Mouse (Mus musculus) heart, postnatal 0 days (tissue): ENCODE measurements around the gene N4bp2. TPM values are rescaled to one million over a fixed set of nuclear protein-coding genes. Genes with fewer than 3 reads are reported as not detected.

Experiments used
- ATAC-seq: fragments of 200-750 bp; cut with Nextera tagmentation; 2 replicates; pipeline ENCODE4 v1.8.0; 2017; ENCODE audit warnings: low read depth, moderate number of reproducible peaks, moderate library complexity; ENCODE audit not compliant: insufficient read depth
- DNase-seq: peaks from one replicate; pipeline ENCODE4 v3.0.0-alpha.2; 2016; ENCODE audit warnings: low spot score
- H3K27ac ChIP-seq: fragments of 300-500 bp; sonication (generic); 2 replicates; pipeline ENCODE4 v1.5.1; 2014; ENCODE audit warnings: low read depth, mild to moderate bottlenecking
- H3K27me3 ChIP-seq: fragments of 300-500 bp; sonication (generic); 2 replicates; pipeline ENCODE4 v1.6.1; 2014; ENCODE audit warnings: low read length, mixed read lengths; ENCODE audit not compliant: control insufficient read depth, insufficient read depth
- H3K36me3 ChIP-seq: fragments of 300-500 bp; sonication (generic); replicated peaks from 2 replicates; pipeline ENCODE4 v1.6.1; 2014; ENCODE audit warnings: low read length, mixed read lengths; ENCODE audit not compliant: control insufficient read depth, insufficient read depth
- H3K4me1 ChIP-seq: fragments of 300-500 bp; sonication (generic); 2 replicates; pipeline ENCODE4 v1.6.1; 2014; ENCODE audit warnings: antibody characterized with exemption; ENCODE audit not compliant: control insufficient read depth, insufficient read depth
- H3K4me2 ChIP-seq: fragments of 300-500 bp; sonication (generic); 2 replicates; pipeline ENCODE4 v1.6.1; 2014; ENCODE audit warnings: low read depth, mild to moderate bottlenecking, low read length, moderate library complexity
- H3K4me3 ChIP-seq: fragments of 300-500 bp; sonication (generic); 2 replicates; pipeline ENCODE4 v1.5.1; 2014; ENCODE audit warnings: low read depth, low read length
- H3K9ac ChIP-seq: fragments of 300-500 bp; sonication (generic); replicated peaks from 2 replicates; pipeline ENCODE4 v1.6.1; 2014; ENCODE audit warnings: low read depth, low read length, mixed read lengths
- H3K9me3 ChIP-seq: fragments of 300-500 bp; sonication (generic); replicated peaks from 2 replicates; pipeline ENCODE4 v1.6.1; 2016; ENCODE audit warnings: low read length; ENCODE audit not compliant: control insufficient read depth
- CTCF ChIP-seq: IDR thresholded peaks from 2 replicates; pipeline ENCODE4 v1.5.1; 2016; ENCODE audit warnings: antibody characterized with exemption, control low read depth, low read depth
- EP300 ChIP-seq: IDR thresholded peaks from 2 replicates; pipeline ENCODE4 v1.6.1; 2016; ENCODE audit warnings: antibody characterized with exemption, low read depth
- WGBS: fragments of 180-500 bp; shearing (Covaris S2); extraction: QIAGEN DNeasy Blood & Tissue Kit; methylation state at CpG from one replicate; pipeline ENCODE4 v1.1.7; 2014; 5-methylcytosine and 5-hydroxymethylcytosine counted together
- polyA plus RNA-seq: library from polyadenylated mRNA; unstranded; fragments of >200 nt; fragmentation: Nextera tagmentation; extraction: Ambion mirVana; gene quantifications from 2 replicates; pipeline ENCODE4 v1.2.1, GENCODE M21; 2015
- total RNA-seq: library from RNA; depleted of rRNA; stranded (reverse); fragments of >200 nt; gene quantifications from 2 replicates; pipeline ENCODE4 v1.2.3, GENCODE M21; 2014; ENCODE audit warnings: low replicate concordance

N4bp2 gene
- total and polyA plus RNA-seq, 2 experiments from 2014 or later: 8.0 to 18.6 TPM

DNA sequence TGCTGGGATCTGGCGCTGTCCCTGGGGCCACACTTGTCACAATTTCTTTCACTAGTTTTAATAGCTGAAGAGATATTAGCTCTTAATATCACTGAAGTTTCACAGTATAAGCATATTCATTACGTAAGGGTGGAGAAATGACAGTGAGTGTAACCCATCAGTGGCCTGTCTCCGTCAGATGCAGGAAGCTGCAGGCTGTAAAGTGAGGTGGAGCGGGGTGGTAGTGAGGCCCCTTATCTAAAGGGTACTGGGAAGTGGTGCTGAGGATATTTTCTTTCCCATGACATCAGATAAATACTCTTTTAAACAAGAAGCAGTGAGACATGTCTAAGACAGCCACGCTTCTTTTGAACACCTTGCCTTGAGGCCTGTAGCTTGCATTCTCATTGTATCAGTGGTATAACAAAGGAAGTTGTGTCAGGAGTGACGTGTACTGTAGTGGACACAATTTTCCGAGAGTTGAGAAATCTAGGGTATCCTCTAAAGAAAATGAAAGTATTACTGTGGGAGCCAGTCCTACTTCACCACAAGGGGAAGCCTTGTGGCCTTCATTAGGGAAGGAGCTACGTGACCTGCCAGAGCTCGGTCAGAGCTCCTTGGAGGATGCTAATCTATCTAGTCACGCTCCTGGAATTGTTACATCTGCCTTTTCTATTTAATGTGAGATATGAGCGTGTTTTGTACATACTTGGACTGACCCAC, 68.7 kb downstream of the N4bp2 start:
- TF ChIP-seq EP300: no peak
- no peak for TF ChIP-seq CTCF
- DNase-seq (no peak), ATAC-seq (no peak)
- no peaks in the 10 kb centered on the region for H3K4me1 ChIP-seq
- no peak overlapping the region for H3K4me2 ChIP-seq
- WGBS: 80% methylated on average over 11 of the region's 11 CpGs
- H3K27ac ChIP-seq: no peak overlapping the region
- 0 out of 2 replicates have a peak, but pooled peaks cover 3% of the 10 kb centered on the region for H3K36me3 ChIP-seq
- H3K27me3 ChIP-seq: no peaks in the 10 kb centered on the region
- H3K9me3 ChIP-seq: no peaks in the 10 kb centered on the region
- no peak overlapping the region for H3K4me3 ChIP-seq
- no peak overlapping the region for H3K9ac ChIP-seq

DNA sequence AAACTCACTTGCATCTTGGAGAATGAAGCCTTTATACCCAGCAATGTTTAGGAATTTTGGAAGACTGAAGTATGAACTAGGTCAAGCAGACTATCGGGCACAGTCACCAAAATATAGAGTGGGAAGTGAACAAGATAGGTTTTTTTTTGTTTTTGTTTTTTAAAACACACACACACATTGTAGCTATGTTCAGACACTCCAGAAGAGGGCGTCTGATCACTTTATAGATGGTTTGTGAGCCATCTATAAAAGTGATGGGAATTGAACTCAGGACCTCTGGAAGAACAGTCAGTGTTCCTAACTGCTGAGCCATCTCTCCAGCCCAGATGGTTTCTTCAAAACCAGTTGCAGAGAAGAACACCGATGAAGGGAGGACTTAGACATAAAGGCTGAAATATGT, 69.8 kb downstream of the N4bp2 start:
- DNase-seq (no peak), ATAC-seq (no peak)
- 0 out of 2 replicates have a peak, but pooled peaks cover 3% of the 10 kb centered on the region for H3K36me3 ChIP-seq
- H3K4me2 ChIP-seq: no peak overlapping the region
- WGBS: 76% methylated on average over 3 of the region's 3 CpGs
- H3K9me3 ChIP-seq: no peaks in the 10 kb centered on the region
- no peak overlapping the region for H3K9ac ChIP-seq
- H3K4me3 ChIP-seq: no peak overlapping the region
- H3K27ac ChIP-seq: no peak overlapping the region
- H3K27me3 ChIP-seq: no peaks in the 10 kb centered on the region
- TF ChIP-seq CTCF (no peak), EP300 (no peak)
- H3K4me1 ChIP-seq: no peaks in the 10 kb centered on the region

DNA sequence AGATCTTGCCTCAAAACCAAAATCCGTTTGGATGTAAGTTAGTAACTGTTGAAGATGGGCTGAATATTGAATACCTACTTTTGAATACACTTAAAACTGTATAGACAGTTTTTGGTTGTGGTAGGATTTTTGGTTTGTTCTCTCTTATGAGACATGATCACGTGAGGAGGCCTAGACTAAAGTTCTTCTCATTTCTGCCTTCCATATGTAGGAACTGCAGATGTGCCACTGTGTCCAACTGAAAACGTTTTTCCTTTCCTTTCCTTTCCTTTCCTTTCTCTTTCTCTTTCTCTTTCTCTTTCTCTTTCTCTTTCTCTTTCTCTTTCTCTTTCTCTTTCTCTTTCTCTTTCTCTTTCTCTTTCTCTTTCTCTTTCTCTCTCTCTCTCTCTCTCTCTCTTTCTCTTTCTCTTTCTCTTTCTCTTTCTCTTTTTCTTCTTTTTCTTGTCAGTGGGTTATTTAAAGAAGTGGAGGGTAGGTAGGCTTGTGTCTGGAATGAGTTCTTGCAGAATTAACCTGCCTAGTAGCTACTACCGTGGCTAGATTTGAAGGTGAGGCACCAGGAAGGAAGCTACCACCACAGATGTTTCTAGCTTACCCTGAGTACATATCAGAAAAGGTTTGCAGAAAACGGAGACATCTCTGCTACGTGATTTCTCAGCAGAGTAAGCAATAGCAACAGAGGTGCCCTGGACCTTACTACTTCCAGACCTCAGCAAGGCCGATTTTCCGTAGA, 70.6 kb downstream of the N4bp2 start:
- TF ChIP-seq CTCF: no peak
- DNase-seq (no peak), ATAC-seq (no peak)
- Histone ChIP-seq H3K9me3 (no peaks in the 10 kb centered on the region), H3K27ac (no peak overlapping the region), H3K36me3 (0 out of 2 replicates have a peak, but pooled peaks cover 3% of the 10 kb centered on the region), H3K9ac (no peak overlapping the region), H3K4me2 (no peak overlapping the region), H3K27me3 (no peaks in the 10 kb centered on the region), H3K4me3 (no peak overlapping the region), H3K4me1 (no peaks in the 10 kb centered on the region)
- WGBS: 87% methylated on average over 8 of the region's 8 CpGs

DNA sequence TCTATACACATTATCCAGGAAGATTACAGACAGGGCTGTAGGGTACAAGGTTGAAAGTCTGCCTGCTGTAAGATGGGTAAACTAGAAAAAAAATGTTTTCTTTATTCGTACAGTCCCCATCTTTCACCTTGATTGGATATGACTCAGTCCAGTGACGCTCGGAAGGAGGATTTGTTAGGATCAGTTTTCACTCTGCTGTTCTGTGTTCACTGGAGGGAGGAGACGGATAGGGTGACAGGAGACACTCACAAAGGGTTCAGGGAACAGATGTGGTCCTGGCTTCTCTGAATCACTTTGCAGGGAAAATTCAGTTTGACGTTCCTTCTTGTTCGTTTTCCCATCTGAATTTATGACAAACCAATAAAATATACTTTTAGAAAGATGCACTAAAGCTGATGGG, 74.7 kb downstream of the N4bp2 start:
- H3K4me3 ChIP-seq: no peak overlapping the region
- no peaks in the 10 kb centered on the region for H3K36me3 ChIP-seq
- ATAC-seq (no peak), DNase-seq (no peak)
- no peaks in the 10 kb centered on the region for H3K4me1 ChIP-seq
- no peaks in the 10 kb centered on the region for H3K27me3 ChIP-seq
- H3K9me3 ChIP-seq: no peaks in the 10 kb centered on the region
- 77% methylated on average over 6 of the region's 6 CpGs for WGBS
- no peak overlapping the region for H3K27ac ChIP-seq
- no peak overlapping the region for H3K4me2 ChIP-seq
- no peak for TF ChIP-seq CTCF
- no peak for TF ChIP-seq EP300
- no peak overlapping the region for H3K9ac ChIP-seq

DNA sequence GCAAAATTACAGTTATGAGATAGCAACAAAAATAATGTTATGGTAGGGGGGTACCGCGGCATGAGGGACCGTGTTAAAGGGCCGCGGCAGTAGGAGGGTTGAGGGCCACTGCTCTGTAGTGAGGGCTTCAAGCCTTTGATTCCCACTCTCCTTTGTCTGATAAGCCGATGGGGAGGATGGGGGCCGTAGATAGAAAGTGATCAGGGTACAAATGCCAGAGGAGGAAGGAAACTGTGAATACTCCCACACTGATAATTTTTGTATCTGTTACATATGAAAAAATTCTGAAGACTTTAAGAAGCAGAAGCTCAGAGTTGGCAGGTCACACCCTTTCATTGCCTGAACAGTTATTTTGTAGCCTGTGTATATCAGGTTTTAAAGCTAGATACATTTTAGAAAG, 79.6 kb downstream of the N4bp2 start:
- Histone ChIP-seq H3K9ac (no peak overlapping the region), H3K4me3 (no peak overlapping the region), H3K27ac (no peak overlapping the region), H3K4me1 (peaks cover 12% of the 10 kb centered on the region; the same call in 1 of the 2 replicates), H3K36me3 (no peaks in the 10 kb centered on the region), H3K4me2 (no peak overlapping the region), H3K27me3 (no peaks in the 10 kb centered on the region), H3K9me3 (no peaks in the 10 kb centered on the region)
- TF ChIP-seq EP300 (no peak), CTCF (no peak)
- DNase-seq (no peak), ATAC-seq (no peak)
- 74% methylated on average over 7 of the region's 7 CpGs for WGBS
